Mouse (Mus musculus): ENCODE data around the gene Slc16a5. TPM values are rescaled to one million over a fixed set of nuclear protein-coding genes. Genes with fewer than 3 reads are reported as not detected.

The Slc16a5 gene
- polyA plus RNA-seq, 1 experiment from 2014 or later, result 0.36 TPM

DNA sequence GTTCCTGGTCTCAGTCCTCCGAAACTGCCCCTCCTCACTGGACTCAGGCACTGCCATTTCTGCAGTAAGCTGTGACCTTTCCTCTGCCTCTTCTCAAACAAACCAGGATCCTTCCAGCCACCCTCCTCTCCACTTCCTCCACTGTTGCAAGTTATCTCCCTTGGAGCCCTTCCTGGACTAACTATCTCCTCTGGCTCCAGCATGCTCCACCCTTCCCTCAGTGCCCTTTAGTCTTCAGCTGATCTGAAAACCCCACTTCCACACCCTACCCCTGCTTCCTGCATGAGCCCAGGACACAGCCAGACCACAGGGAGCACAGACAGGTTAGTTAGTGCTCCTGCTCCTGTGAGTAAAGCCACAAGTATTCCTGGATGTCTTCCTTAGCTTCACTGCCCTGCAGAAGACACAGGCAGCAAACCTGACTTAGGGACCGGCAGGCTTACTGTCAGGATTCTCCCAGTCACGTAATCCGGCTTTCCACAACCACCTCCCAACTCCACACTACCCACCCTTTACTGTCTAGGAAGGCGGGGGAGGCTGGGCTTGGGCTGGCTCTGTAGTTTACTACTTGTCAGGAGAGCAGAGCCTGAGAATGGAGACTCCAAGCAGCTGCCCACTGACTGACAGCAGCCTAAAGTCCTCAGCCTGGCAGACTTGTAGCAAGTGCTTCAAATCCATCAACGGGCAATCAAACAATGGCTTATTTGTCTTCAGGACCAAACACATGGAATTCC, 47.7 kb downstream of the Slc16a5 start:
- Histone ChIP-seq H3K4me3 (replicated peaks) (no peak overlapping the region), H3K4me1 (peaks cover 45% of the 10 kb centered on the region), H3K27ac (replicated peaks) (no peak overlapping the region), H3K9me3 (replicated peaks) (no peaks in the 10 kb centered on the region), H3K27me3 (no peaks in the 10 kb centered on the region), H3K9ac (no peak overlapping the region), H3K4me2 (replicated peaks) (no peak overlapping the region), H3K36me3 (0 out of 2 replicates have a peak, but pooled peaks cover 2% of the 10 kb centered on the region)
- no peak for ATAC-seq (ENCODE audit: insufficient number of reproducible peaks, low FRiP score, low TSS enrichment, low read depth)
- 38% methylated on average over 6 of the region's 6 CpGs for WGBS

DNA sequence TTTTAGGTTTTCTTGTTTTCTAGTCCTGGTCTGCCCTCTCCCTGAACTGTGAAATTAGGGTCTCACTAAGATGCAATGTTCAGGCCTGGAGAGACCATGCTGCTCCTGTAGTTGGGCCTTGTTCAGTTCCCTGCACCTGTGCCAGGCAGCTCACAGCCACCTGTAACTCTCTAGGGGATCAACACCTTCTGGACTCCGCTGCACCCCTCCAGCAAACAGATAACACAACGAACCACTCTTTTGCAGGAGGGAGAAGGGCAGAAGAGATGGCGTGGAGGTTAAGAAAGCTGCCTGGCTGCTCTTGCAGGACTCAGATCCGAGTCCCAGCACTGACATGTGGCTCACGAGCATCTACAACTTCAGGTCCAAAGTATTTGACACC, 48.2 kb downstream of the Slc16a5 start:
- Histone ChIP-seq H3K36me3 (no peaks in the 10 kb centered on the region), H3K4me1 (peaks cover 45% of the 10 kb centered on the region), H3K27me3 (no peaks in the 10 kb centered on the region), H3K27ac (replicated peaks) (no peak overlapping the region), H3K9me3 (replicated peaks) (no peaks in the 10 kb centered on the region), H3K4me2 (replicated peaks) (no peak overlapping the region), H3K4me3 (replicated peaks) (no peak overlapping the region), H3K9ac (no peak overlapping the region)
- no peak for ATAC-seq (ENCODE audit: insufficient number of reproducible peaks, low FRiP score, low TSS enrichment, low read depth)
- 46% methylated on average over 5 of the region's 5 CpGs for WGBS

DNA sequence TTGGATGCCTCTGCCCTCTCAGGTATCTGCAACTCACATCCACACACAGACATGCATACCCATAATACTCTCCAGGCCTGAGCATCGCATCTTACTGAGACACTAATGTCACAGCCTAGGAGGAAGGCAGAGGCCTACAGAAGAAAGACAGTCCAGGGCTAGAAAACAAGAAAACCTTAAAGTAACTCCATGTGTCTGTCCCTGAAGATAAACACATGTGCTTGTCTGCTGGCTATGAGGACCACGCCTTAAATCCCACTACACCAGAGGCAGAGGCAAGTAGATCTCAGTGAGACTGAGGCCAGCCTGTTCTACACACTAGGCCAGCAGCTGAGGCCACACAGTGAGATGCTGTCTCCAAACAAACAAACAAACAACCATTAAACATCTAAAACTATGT, 48.8 kb downstream of the Slc16a5 start:
- H3K4me1 ChIP-seq, result peaks cover 45% of the 10 kb centered on the region
- no peaks in the 10 kb centered on the region for H3K9me3 ChIP-seq (replicated peaks)
- WGBS, result 35% methylated on average over 2 of the region's 2 CpGs

GRCm38 (mm10) chr11:115512004-115512403, 49.7 kb downstream of the Slc16a5 start:
- no peaks in the 10 kb centered on the region for H3K27me3 ChIP-seq
- H3K4me3 ChIP-seq (replicated peaks), result peak overlapping the region; percentile 99
- peaks cover 45% of the 10 kb centered on the region for H3K4me1 ChIP-seq
- no peaks in the 10 kb centered on the region for H3K9me3 ChIP-seq (replicated peaks)
- peak overlapping the region; percentile 86; the same call in 1 of the 2 replicates for H3K27ac ChIP-seq (replicated peaks)
- 0 out of 2 replicates have a peak overlapping the region, but pooled peaks have one; percentile 12 for H3K9ac ChIP-seq
- H3K4me2 ChIP-seq (replicated peaks), result peak overlapping the region; percentile 81
- 29% methylated on average over 3 of the region's 3 CpGs for WGBS
- ATAC-seq (ENCODE audit: insufficient number of reproducible peaks, low FRiP score, low TSS enrichment, low read depth), result no peak
- H3K36me3 ChIP-seq, result no peaks in the 10 kb centered on the region

More for the DNA sequence above, 48.8 kb downstream of the Slc16a5 start:
- Histone ChIP-seq H3K27me3 (no peaks in the 10 kb centered on the region), H3K27ac (replicated peaks) (0 out of 2 replicates have a peak overlapping the region, but pooled peaks have one; percentile 12), H3K4me3 (replicated peaks) (peak overlapping the region; percentile 99), H3K9ac (no peak overlapping the region), H3K4me2 (replicated peaks) (peak overlapping the region; percentile 81), H3K36me3 (no peaks in the 10 kb centered on the region)
- no peak for ATAC-seq (ENCODE audit: insufficient number of reproducible peaks, low FRiP score, low TSS enrichment, low read depth)

GRCm38 (mm10) chr11:115512407-115513183, 50.3 kb downstream of the Slc16a5 start:
- H3K9me3 ChIP-seq (replicated peaks), result no peaks in the 10 kb centered on the region
- H3K4me2 ChIP-seq (replicated peaks), result peak overlapping the region; percentile 81
- H3K4me1 ChIP-seq, result peaks cover 45% of the 10 kb centered on the region
- peak overlapping the region; percentile 99 for H3K9ac ChIP-seq
- no peaks in the 10 kb centered on the region for H3K36me3 ChIP-seq
- H3K27ac ChIP-seq (replicated peaks), result peak overlapping the region; percentile 86
- 29% methylated on average over 8 of the region's 8 CpGs for WGBS
- no peaks in the 10 kb centered on the region for H3K27me3 ChIP-seq
- no peak for ATAC-seq (ENCODE audit: insufficient number of reproducible peaks, low FRiP score, low TSS enrichment, low read depth)
- peak overlapping the region; percentile 99 for H3K4me3 ChIP-seq (replicated peaks)

GRCm38 (mm10) chr11:115513271-115514237, 51.3 kb downstream of the Slc16a5 start:
- Histone ChIP-seq H3K27ac (replicated peaks) (peak overlapping the region; percentile 86), H3K9me3 (replicated peaks) (no peaks in the 10 kb centered on the region), H3K4me2 (replicated peaks) (peak overlapping the region; percentile 81), H3K27me3 (no peaks in the 10 kb centered on the region), H3K4me3 (replicated peaks) (peak overlapping the region; percentile 99), H3K36me3 (no peaks in the 10 kb centered on the region), H3K9ac (peak overlapping the region; percentile 99), H3K4me1 (peaks cover 40% of the 10 kb centered on the region)
- peak; percentile 40 for ATAC-seq (ENCODE audit: insufficient number of reproducible peaks, low FRiP score, low TSS enrichment, low read depth)
- under 1% methylated on average over 57 of the region's 57 CpGs for WGBS

- Histone ChIP-seq H3K4me2 (replicated peaks) (peak within 1 kb of the TSS; percentile 81), H3K36me3 (no peaks in the 10 kb centered on the region), H3K4me1 (peaks cover 37% of the 10 kb centered on the region), H3K27ac (replicated peaks) (peak within 1 kb of the TSS; percentile 86), H3K27me3 (no peaks in the 10 kb centered on the region), H3K4me3 (replicated peaks) (peak within 1 kb of the TSS; percentile 99), H3K9me3 (replicated peaks) (no peaks in the 10 kb centered on the region), H3K9ac (peak within 1 kb of the TSS; percentile 99)
- peak; percentile 97 for ATAC-seq (ENCODE audit: insufficient number of reproducible peaks, low FRiP score, low TSS enrichment, low read depth)
- WGBS, result under 1% methylated on average over 24 of the region's 24 CpGs
Observed at GRCm38 (mm10) chr11:115514238-115514663, 52.0 kb downstream of the Slc16a5 start, which contains the start of gene Jpt1. Gene Jpt1 (minus strand): TSS chr11:115514387.

DNA sequence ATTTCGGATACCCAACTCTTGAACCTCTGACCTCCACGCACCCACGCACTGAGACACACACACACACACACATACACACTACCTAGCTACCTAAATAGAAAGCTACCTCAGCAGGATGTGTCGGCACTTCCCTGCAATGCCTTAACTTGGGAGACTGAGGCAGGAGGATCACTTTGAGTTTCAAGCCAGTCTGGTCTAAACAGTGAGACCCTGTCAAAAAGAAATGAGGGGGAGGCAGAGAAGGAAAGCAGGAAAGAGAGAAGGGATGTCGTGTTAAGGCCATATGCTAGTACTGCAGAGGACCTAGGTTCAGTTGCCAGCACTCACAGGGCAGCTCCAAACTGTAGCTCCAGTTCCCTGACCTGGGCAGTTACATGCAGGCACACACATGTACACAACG, 52.7 kb downstream of the Slc16a5 start:
- ATAC-seq (ENCODE audit: insufficient number of reproducible peaks, low FRiP score, low TSS enrichment, low read depth), result no peak
- H3K9me3 ChIP-seq (replicated peaks), result no peaks in the 10 kb centered on the region
- no peak overlapping the region for H3K4me2 ChIP-seq (replicated peaks)
- H3K9ac ChIP-seq, result no peak overlapping the region
- no peaks in the 10 kb centered on the region for H3K27me3 ChIP-seq
- no peak overlapping the region for H3K4me3 ChIP-seq (replicated peaks)
- no peaks in the 10 kb centered on the region for H3K36me3 ChIP-seq
- H3K4me1 ChIP-seq, result peaks cover 33% of the 10 kb centered on the region
- WGBS, result 67% methylated on average over 6 of the region's 6 CpGs
- no peak overlapping the region for H3K27ac ChIP-seq (replicated peaks)

GRCm38 (mm10) chr11:115516942-115517341, 54.7 kb downstream of the Slc16a5 start:
- Histone ChIP-seq H3K9me3 (replicated peaks) (no peaks in the 10 kb centered on the region), H3K4me3 (replicated peaks) (no peak overlapping the region), H3K27me3 (no peaks in the 10 kb centered on the region), H3K36me3 (peaks cover 3% of the 10 kb centered on the region; the same call in 1 of the 2 replicates), H3K9ac (no peak overlapping the region), H3K27ac (replicated peaks) (no peak overlapping the region), H3K4me2 (replicated peaks) (no peak overlapping the region), H3K4me1 (peaks cover 13% of the 10 kb centered on the region)
- no peak for ATAC-seq (ENCODE audit: insufficient number of reproducible peaks, low FRiP score, low TSS enrichment, low read depth)
- WGBS, result 70% methylated on average over 5 of the region's 5 CpGs

GRCm38 (mm10) chr11:115518693-115519092, 56.4 kb downstream of the Slc16a5 start:
- Histone ChIP-seq H3K27ac (replicated peaks) (no peak overlapping the region; the same call in 1 of the 2 replicates), H3K4me1 (no peaks in the 10 kb centered on the region; the same call in 1 of the 2 replicates), H3K27me3 (no peaks in the 10 kb centered on the region), H3K4me3 (replicated peaks) (no peak overlapping the region), H3K9ac (no peak overlapping the region), H3K4me2 (replicated peaks) (no peak overlapping the region), H3K9me3 (replicated peaks) (no peaks in the 10 kb centered on the region), H3K36me3 (peaks cover 12% of the 10 kb centered on the region)
- 60% methylated on average over 9 of the region's 9 CpGs for WGBS
- ATAC-seq (ENCODE audit: insufficient number of reproducible peaks, low FRiP score, low TSS enrichment, low read depth), result no peak
